Mouse (Mus musculus) left cerebral cortex, adult 6 months (tissue): ENCODE results near the gene Atl1. TPM values are rescaled to one million over a fixed set of nuclear protein-coding genes. Genes with fewer than 3 reads are reported as not detected.

Source experiments
- long read RNA-seq, 2 experiments: library from polyadenylated mRNA; unstranded; transcript quantifications; one replicate each; pipeline ENCODE4 v2.0.0; 2019 to 2020
- polyA plus RNA-seq: library from polyadenylated mRNA; unstranded; fragments of <200 nt; fragmentation: Nextera tagmentation; gene quantifications from 2 replicates; pipeline ENCODE4 v1.2.3, GENCODE M21; 2021

Atl1 gene
- polyA plus RNA-seq = 88.7 and 130 TPM in 2 replicates
- long read RNA-seq, experiment 1, transcript Atl1-202 (2 exons, 1,512 nt) = major isoform, 5 of 643 reads
- long read RNA-seq, experiment 1, partial matches to known transcripts = 551 of 643 reads
- long read RNA-seq, experiment 1, other reads (novel, unspliced or antisense) = 87 of 643 reads
- long read RNA-seq, experiment 2, partial matches to known transcripts = 153 of 183 reads
- long read RNA-seq, experiment 2, other reads (novel, unspliced or antisense) = 26 of 183 reads

GRCm38 (mm10) chr12:69892371-69893251 is at the start of gene Atl1, which contains the start of gene Map4k5:
Gene Atl1, plus strand, starts transcription at chr12:69892614.
Gene Map4k5, minus strand, starts transcription at chr12:69893200.

GRCm38 (mm10) chr12:69986786-69987497 is 94.5 kb downstream of the Atl1 start, which contains the start of gene Sav1:
Gene Sav1, minus strand, starts transcription at chr12:69987002.

Other genes starting within 250 kb of the Atl1 start
- gene Sos2, start 210.8 kb upstream of the Atl1 start, polyA plus RNA-seq = 3.7 and 4.1 TPM in 2 replicates
- 5.5 and 7.8 TPM in 2 replicates for gene L2hgdh, start 167.7 kb upstream of the Atl1 start, polyA plus RNA-seq
- gene Atp5s, start 167.7 kb upstream of the Atl1 start, polyA plus RNA-seq = 30.4 and 39.2 TPM in 2 replicates
- gene Cdkl1, start 101.3 kb upstream of the Atl1 start, polyA plus RNA-seq = 19.4 and 26.2 TPM in 2 replicates
- gene Map4k5, start 586 bp downstream of the Atl1 start, polyA plus RNA-seq = 6.3 and 11.4 TPM in 2 replicates
- gene Sav1, start 94.4 kb downstream of the Atl1 start, polyA plus RNA-seq = 0.21 and 0.48 TPM in 2 replicates
- gene Nin, start 221.1 kb downstream of the Atl1 start, polyA plus RNA-seq = 3.2 and 3.9 TPM in 2 replicates